Mouse (Mus musculus): ENCODE data around the gene Col9a2. TPM values are rescaled to one million over a fixed set of nuclear protein-coding genes. Genes with fewer than 3 reads are reported as not detected.
A peak's percentile ranks its signal among the peaks of the same experiment; 100 is the strongest.

The Col9a2 gene
- polyA plus RNA-seq, 1 experiment, result 0.03 TPM

DNA sequence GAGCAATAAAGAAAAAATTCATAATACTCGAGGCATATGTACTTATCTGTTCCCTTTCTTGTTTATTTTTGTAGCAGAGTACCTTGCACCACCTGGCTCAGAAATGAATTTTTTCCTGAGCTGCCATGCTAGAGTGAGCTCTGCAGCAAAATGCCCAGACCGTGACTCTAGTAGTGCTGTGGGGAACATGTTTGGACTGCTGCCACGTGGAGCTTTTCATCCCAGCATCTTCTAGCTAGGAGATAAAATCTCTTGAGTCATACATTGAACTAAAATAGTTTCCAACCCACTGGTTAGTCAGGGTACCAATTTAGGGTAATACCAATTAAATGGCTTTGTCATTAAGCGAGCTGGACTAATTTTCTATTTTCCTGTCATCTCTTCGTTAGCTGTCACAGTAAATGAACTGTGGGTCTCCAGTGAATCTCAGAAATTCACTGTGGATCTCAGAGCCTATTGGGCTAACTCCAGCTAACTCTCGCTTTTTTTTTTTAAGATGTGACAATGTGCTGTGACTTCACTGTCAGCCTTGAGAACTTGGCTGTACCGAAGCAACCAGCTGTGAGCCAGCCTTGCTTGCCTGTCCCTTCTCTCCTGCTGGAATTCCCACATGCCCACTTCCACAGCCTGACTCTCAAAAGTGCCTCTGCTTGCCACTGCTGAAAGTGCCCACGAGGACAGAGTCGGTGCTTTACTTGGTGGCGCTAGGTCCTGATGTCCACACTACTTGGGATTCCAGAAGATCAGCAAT lies 19.0 kb upstream of the Col9a2 start:
- Histone ChIP-seq H3K4me1 (peaks cover 72% of the 10 kb centered on the region), H3K27me3 (replicated peaks) (peaks cover 3% of the 10 kb centered on the region), H3K9me3 (no peaks in the 10 kb centered on the region), H3K36me3 (replicated peaks; ENCODE audit: low read length) (no peaks in the 10 kb centered on the region), H3K4me3 (replicated peaks) (no peak overlapping the region)
- no peak for TF ChIP-seq FLI1 (IDR thresholded peaks at IDR 0.05; ENCODE audit: low read length)
- no peak for TF ChIP-seq GATA1 (IDR thresholded peaks at IDR 0.05; ENCODE audit: borderline replicate concordance, low read length)

DNA sequence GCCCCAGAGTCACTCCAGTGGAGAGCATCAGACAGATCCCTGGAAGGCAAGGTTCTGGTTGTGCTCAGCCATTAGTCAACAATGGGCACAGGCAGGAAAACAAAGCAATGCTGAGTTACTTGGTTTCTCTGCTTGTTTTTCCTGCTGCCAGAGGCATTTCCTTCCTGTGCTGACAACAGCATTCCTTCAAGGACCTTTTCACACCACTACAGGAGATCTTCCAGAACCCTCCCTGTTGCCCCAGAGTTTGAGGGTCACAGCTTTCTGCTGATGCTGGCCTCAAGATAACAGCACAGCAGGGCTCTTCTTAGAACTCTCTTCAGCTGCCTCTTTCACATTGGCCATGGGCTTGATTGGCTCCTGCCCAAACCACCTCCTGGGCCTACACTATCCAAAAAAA lies 17.3 kb upstream of the Col9a2 start:
- TF ChIP-seq FLI1 (IDR thresholded peaks at IDR 0.05; ENCODE audit: low read length) (no peak), GATA1 (IDR thresholded peaks at IDR 0.05; ENCODE audit: borderline replicate concordance, low read length) (no peak)
- H3K9me3 ChIP-seq, result no peaks in the 10 kb centered on the region
- peak overlapping the region; percentile 67 for H3K4me3 ChIP-seq (replicated peaks)

DNA sequence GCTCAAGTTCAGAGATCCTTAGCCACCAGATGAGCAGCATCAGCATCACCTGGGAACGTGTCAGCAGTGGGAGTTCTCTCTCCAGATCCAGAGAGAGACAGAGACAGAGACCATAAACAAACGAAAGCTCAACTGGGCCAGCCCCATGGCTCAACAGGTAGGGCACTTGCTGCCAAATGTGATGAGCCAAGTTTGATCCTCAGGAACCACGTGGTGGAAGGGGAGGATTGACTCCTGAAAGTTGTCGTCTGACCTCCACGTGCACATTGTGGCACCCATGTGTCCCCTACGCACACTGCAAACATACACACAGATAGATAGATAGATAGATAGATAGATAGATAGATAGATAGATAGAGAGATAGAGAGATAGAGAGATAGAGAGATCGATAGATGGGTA lies 15.7 kb upstream of the Col9a2 start:
- TF ChIP-seq FLI1 (IDR thresholded peaks at IDR 0.05; ENCODE audit: low read length) (no peak), GATA1 (IDR thresholded peaks at IDR 0.05; ENCODE audit: borderline replicate concordance, low read length) (no peak)
- Histone ChIP-seq H3K4me3 (replicated peaks) (no peak overlapping the region), H3K4me1 (peaks cover 81% of the 10 kb centered on the region), H3K27me3 (replicated peaks) (peaks cover 3% of the 10 kb centered on the region), H3K9me3 (no peaks in the 10 kb centered on the region), H3K36me3 (replicated peaks; ENCODE audit: low read length) (no peaks in the 10 kb centered on the region)

More for the DNA sequence above, 17.3 kb upstream of the Col9a2 start:
- H3K4me1 ChIP-seq, result peaks cover 82% of the 10 kb centered on the region
- H3K36me3 ChIP-seq (replicated peaks; ENCODE audit: low read length), result no peaks in the 10 kb centered on the region
- peaks cover 3% of the 10 kb centered on the region for H3K27me3 ChIP-seq (replicated peaks)

DNA sequence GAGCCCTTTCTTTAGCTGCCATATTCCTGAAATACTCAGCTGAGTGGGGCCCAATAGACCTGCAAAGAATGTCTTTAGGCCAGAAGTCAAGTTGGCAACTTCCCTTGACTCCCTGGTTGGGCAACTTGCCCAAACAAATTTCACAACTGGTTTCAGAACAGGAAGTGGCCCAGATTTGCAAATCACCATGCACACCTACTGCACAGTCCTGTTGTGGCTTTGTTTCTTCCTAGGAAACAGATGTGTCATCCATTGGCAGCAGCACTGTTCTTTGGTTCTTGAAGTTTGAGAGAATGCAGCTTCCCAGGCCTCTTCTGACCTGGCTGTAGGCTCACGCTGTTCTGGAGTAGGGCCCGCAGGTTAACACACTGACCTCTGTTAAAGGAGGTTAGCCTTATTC lies 15.2 kb upstream of the Col9a2 start:
- no peak for TF ChIP-seq GATA1 (IDR thresholded peaks at IDR 0.05; ENCODE audit: borderline replicate concordance, low read length)
- no peak for TF ChIP-seq FLI1 (IDR thresholded peaks at IDR 0.05; ENCODE audit: low read length)
- Histone ChIP-seq H3K4me3 (replicated peaks) (no peak overlapping the region), H3K9me3 (no peaks in the 10 kb centered on the region), H3K4me1 (peaks cover 83% of the 10 kb centered on the region), H3K36me3 (replicated peaks; ENCODE audit: low read length) (no peaks in the 10 kb centered on the region), H3K27me3 (replicated peaks) (peaks cover 3% of the 10 kb centered on the region)

DNA sequence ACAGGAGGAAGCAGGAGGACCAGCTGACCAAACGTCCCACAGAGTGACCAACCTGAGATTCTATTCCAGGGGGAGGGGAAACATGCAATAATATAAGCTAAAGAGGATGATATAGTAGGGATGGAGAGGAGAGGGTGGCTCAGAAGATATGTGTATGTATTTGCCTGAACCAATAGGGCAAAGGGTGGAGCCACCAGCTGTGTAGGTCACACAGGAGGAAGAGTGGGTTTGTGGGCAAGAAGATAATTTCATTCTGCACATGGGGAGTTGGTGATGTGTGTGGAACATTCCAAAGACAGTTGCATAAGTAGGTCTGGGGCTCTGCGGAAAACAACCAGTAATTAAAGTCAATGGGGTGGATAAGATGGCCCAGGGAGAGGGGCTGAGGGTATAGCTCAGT lies 13.5 kb upstream of the Col9a2 start:
- Histone ChIP-seq H3K27me3 (replicated peaks) (no peaks in the 10 kb centered on the region), H3K4me1 (peaks cover 85% of the 10 kb centered on the region), H3K4me3 (replicated peaks) (no peak overlapping the region), H3K36me3 (replicated peaks; ENCODE audit: low read length) (no peaks in the 10 kb centered on the region), H3K9me3 (no peaks in the 10 kb centered on the region)
- TF ChIP-seq GATA1 (IDR thresholded peaks at IDR 0.05; ENCODE audit: borderline replicate concordance, low read length) (no peak), FLI1 (IDR thresholded peaks at IDR 0.05; ENCODE audit: low read length) (no peak)

GRCm38 (mm10) chr4:121028146-121028545 lies 11.0 kb upstream of the Col9a2 start:
- H3K36me3 ChIP-seq (replicated peaks; ENCODE audit: low read length), result no peaks in the 10 kb centered on the region
- TF ChIP-seq GATA1 (IDR thresholded peaks at IDR 0.05; ENCODE audit: borderline replicate concordance, low read length) (no peak), FLI1 (IDR thresholded peaks at IDR 0.05; ENCODE audit: low read length) (no peak)
- no peaks in the 10 kb centered on the region for H3K27me3 ChIP-seq (replicated peaks)
- H3K9me3 ChIP-seq, result no peaks in the 10 kb centered on the region
- peaks cover 64% of the 10 kb centered on the region for H3K4me1 ChIP-seq
- H3K4me3 ChIP-seq (replicated peaks), result no peak overlapping the region

DNA sequence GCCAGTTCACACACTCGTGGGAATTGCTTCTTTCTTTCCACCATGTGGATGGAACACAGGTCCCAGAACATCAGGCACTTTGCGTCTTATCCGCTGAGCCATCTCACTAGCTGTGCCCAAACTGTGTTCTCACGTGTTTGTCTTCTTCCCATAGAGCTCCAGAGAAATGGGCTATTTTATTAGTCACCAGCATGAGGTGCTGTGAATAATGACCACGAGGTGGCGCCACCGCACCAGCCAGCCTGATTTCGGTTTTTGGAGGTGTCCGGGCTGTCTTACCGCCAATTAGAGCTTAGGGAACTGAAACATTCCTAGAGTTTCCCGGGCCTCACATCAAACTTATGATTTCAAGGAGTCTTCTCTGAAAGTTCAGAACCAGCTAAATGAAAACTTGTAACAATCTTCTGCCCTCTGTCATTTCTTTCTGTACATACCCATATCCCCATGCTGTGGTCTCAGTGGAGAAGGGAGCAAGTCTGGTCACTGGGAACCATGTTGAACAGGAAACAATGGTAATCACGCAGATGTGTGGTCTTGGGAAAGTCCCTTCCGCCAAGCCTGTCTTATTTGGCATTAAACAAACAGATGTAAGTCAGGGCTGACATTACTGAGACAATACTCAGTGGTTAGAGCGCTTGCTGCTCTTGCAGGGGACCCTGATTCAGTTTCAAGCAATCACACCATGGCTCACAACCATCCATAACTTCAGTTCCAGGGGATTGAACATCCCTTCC lies 10.4 kb upstream of the Col9a2 start:
- peak overlapping the region; percentile 54 for H3K4me3 ChIP-seq (replicated peaks)
- TF ChIP-seq FLI1 (IDR thresholded peaks at IDR 0.05; ENCODE audit: low read length), result no peak
- no peak for TF ChIP-seq GATA1 (IDR thresholded peaks at IDR 0.05; ENCODE audit: borderline replicate concordance, low read length)
- H3K9me3 ChIP-seq, result no peaks in the 10 kb centered on the region
- no peaks in the 10 kb centered on the region for H3K27me3 ChIP-seq (replicated peaks)
- peaks cover 57% of the 10 kb centered on the region for H3K4me1 ChIP-seq
- H3K36me3 ChIP-seq (replicated peaks; ENCODE audit: low read length), result no peaks in the 10 kb centered on the region

- Histone ChIP-seq H3K27me3 (replicated peaks) (peaks cover 6% of the 10 kb centered on the region), H3K4me3 (replicated peaks) (no peak overlapping the region), H3K4me1 (peaks cover 51% of the 10 kb centered on the region), H3K9me3 (no peaks in the 10 kb centered on the region), H3K36me3 (replicated peaks; ENCODE audit: low read length) (no peaks in the 10 kb centered on the region)
- TF ChIP-seq FLI1 (IDR thresholded peaks at IDR 0.05; ENCODE audit: low read length) (no peak), GATA1 (IDR thresholded peaks at IDR 0.05; ENCODE audit: borderline replicate concordance, low read length) (no peak)
These were observed 9.6 kb upstream of the Col9a2 start for GRCm38 (mm10) chr4:121029632-121030031.

DNA sequence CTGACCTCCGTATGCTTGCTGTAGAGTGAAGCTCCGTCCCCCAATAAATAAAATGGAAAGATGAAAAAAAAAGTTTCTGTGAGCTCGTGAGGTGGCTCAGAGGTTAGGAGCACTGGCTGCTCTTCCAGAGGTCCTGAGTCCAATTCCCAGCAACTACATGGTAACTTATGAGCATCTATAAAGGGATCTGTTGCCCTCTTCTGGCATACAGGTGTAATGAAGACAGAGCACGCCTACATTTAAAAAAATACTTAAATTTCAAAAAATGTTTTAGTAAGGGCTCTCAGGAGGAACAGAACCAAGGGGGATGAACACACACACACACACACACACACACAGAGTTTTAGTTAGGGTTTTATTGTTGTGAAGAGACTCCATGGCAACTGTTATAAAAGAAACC lies 7.7 kb upstream of the Col9a2 start:
- Histone ChIP-seq H3K9me3 (peaks cover 5% of the 10 kb centered on the region), H3K4me3 (replicated peaks) (no peak overlapping the region), H3K36me3 (replicated peaks; ENCODE audit: low read length) (no peaks in the 10 kb centered on the region), H3K27me3 (replicated peaks) (peaks cover 10% of the 10 kb centered on the region), H3K4me1 (peaks cover 33% of the 10 kb centered on the region)
- TF ChIP-seq GATA1 (IDR thresholded peaks at IDR 0.05; ENCODE audit: borderline replicate concordance, low read length) (no peak), FLI1 (IDR thresholded peaks at IDR 0.05; ENCODE audit: low read length) (no peak)

DNA sequence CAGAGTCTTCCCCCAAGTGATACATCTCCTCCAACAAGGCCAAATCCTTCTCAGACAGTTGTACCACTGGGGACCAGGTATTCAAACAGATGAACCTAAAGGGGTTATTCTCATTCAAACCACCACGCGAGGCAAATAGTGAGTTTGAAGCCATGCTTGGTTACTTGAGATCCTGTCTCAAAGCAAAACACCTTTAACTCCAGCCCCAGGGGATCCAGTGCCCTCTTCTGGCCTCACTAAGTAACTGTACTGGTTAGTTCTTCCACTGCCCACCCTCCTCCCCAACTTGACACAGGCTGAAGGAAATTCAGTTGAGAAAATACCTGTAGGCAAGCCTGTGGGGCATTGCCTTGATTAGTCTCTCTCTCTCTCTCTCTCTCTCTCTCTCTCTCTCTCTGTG lies 6.2 kb upstream of the Col9a2 start:
- Histone ChIP-seq H3K9me3 (peaks cover 5% of the 10 kb centered on the region), H3K27me3 (replicated peaks) (peaks cover 14% of the 10 kb centered on the region), H3K4me3 (replicated peaks) (no peak overlapping the region), H3K4me1 (peaks cover 25% of the 10 kb centered on the region), H3K36me3 (replicated peaks; ENCODE audit: low read length) (no peaks in the 10 kb centered on the region)
- TF ChIP-seq FLI1 (IDR thresholded peaks at IDR 0.05; ENCODE audit: low read length), result no peak
- TF ChIP-seq GATA1 (IDR thresholded peaks at IDR 0.05; ENCODE audit: borderline replicate concordance, low read length), result no peak

Measured in megakaryocyte, embryonic 14.5 days (primary cell).